Mouse (Mus musculus): ENCODE data around the gene Tgfbr2.
A peak's percentile ranks its signal among the peaks of the same experiment; 100 is the strongest.
"Not testable (repeated sequence)": the region's sequence is repeated elsewhere in the genome, so short reads cannot be mapped to it uniquely, and the experiment has no call there.

Tgfbr2 gene

GRCm38 (mm10) chr9:116076163-116076562 lies 99.0 kb downstream of the Tgfbr2 start:
- DNase-seq (ENCODE audit: low spot score in 2 of 2): no peak

- not testable (repeated sequence) for DNase-seq (ENCODE audit: low spot score in 2 of 2)
These were observed 103.6 kb downstream of the Tgfbr2 start for GRCm38 (mm10) chr9:116071561-116071960.

- no peak for DNase-seq (ENCODE audit: low spot score in 2 of 2)
These were observed 110.4 kb downstream of the Tgfbr2 start for GRCm38 (mm10) chr9:116064774-116065173.

- no peak for DNase-seq (ENCODE audit: low spot score in 2 of 2)
These were observed 114.5 kb downstream of the Tgfbr2 start for GRCm38 (mm10) chr9:116060691-116061090.

GRCm38 (mm10) chr9:116059156-116059555 lies 116.0 kb downstream of the Tgfbr2 start:
- no peak for DNase-seq (ENCODE audit: low spot score in 2 of 2)

- no peak for DNase-seq (ENCODE audit: low spot score in 2 of 2)
These were observed 116.7 kb downstream of the Tgfbr2 start for GRCm38 (mm10) chr9:116058475-116058874.

GRCm38 (mm10) chr9:116053976-116054375 lies 121.2 kb downstream of the Tgfbr2 start:
- no peak for DNase-seq (ENCODE audit: low spot score in 2 of 2)

GRCm38 (mm10) chr9:116049985-116050384 lies 125.2 kb downstream of the Tgfbr2 start:
- DNase-seq (ENCODE audit: low spot score in 2 of 2): no peak

GRCm38 (mm10) chr9:116041787-116042186 lies 133.4 kb downstream of the Tgfbr2 start:
- DNase-seq (ENCODE audit: low spot score in 2 of 2): peak; percentile 79 to 89

- no peak for DNase-seq (ENCODE audit: low spot score in 2 of 2)
These were observed 133.8 kb downstream of the Tgfbr2 start for GRCm38 (mm10) chr9:116041369-116041768.

- not testable (repeated sequence) for DNase-seq (ENCODE audit: low spot score in 2 of 2)
These were observed 134.3 kb downstream of the Tgfbr2 start for GRCm38 (mm10) chr9:116040852-116041251.

GRCm38 (mm10) chr9:116039981-116040380 lies 135.2 kb downstream of the Tgfbr2 start:
- no peak for DNase-seq (ENCODE audit: low spot score in 2 of 2)

GRCm38 (mm10) chr9:116038275-116038674 lies 136.9 kb downstream of the Tgfbr2 start:
- DNase-seq (ENCODE audit: low spot score in 2 of 2): no peak

Measured in right cerebral cortex, postnatal 36 days (tissue).